Mouse (Mus musculus) kidney, adult 2 months (tissue): ENCODE data around the gene Hspd1.

Experiments used
- CTCF ChIP-seq: fragments of 200-500 bp; conservative IDR thresholded peaks from 2 replicates; pipeline ENCODE4 v1.5.1; 2011; ENCODE audit warnings: low read depth, mild to moderate bottlenecking, control low read depth, low read length, moderate library complexity, mixed read lengths; ENCODE audit not compliant: insufficient read depth, insufficient read length
- POLR2A ChIP-seq: fragments of 200-500 bp; IDR thresholded peaks from one replicate; pipeline ENCODE4 v1.6.1; 2011; ENCODE audit warnings: low read depth, low read length, control low read depth

GRCm38 (mm10) chr1:55041691-55042090 is 46.4 kb downstream of the Hspd1 start:
- no peak for TF ChIP-seq CTCF
- TF ChIP-seq POLR2A, result no peak
